Mouse (Mus musculus): ENCODE measurements at regions not wholly inside any gene's neighbourhood (a gene's known extent, or its start where the extent isn't known, plus 50 kb on each side); places are given as distances from the start of the nearest gene placed in this dataset.

- Histone ChIP-seq H3K79me2 (ENCODE audit: control insufficient read depth, insufficient read depth) (no peaks in the 10 kb centered on the region), H3ac (ENCODE audit: control insufficient read depth, insufficient read length) (no peak overlapping the region), H3K27me3 (ENCODE audit: control insufficient read depth, insufficient read depth, insufficient read length) (no peaks in the 10 kb centered on the region), H3K4me2 (ENCODE audit: low read depth) (no peak overlapping the region), H3K4me3 (no peak overlapping the region), H3K36me3 (ENCODE audit: control insufficient read depth, insufficient read depth) (no peaks in the 10 kb centered on the region)
- TF ChIP-seq CEBPB (IDR thresholded peaks at IDR 0.05; ENCODE audit: insufficient read depth, poor library complexity, severe bottlenecking), result no peak
- no peak for TF ChIP-seq MYOG (IDR thresholded peaks at IDR 0.05; ENCODE audit: control insufficient read depth in 1 of 3, insufficient read depth in 1 of 3, insufficient read length in 2 of 3, low read depth in 2 of 3)
- no peak for TF ChIP-seq TCF3 (IDR thresholded peaks at IDR 0.05; ENCODE audit: insufficient read length, low read depth)
- no peak for TF ChIP-seq MAX (IDR thresholded peaks at IDR 0.05; ENCODE audit: low read depth)
- no peak for TF ChIP-seq TCF12 (IDR thresholded peaks at IDR 0.05; ENCODE audit: insufficient read depth, poor library complexity, severe bottlenecking)
- no peak for TF ChIP-seq SRF (IDR thresholded peaks at IDR 0.05; ENCODE audit: control insufficient read depth, insufficient read length, low read depth)
- TF ChIP-seq REST (IDR thresholded peaks at IDR 0.05; ENCODE audit: insufficient read depth, insufficient read length), result no peak
- TF ChIP-seq MYOD1 (IDR thresholded peaks at IDR 0.05; ENCODE audit: control insufficient read depth in 1 of 3, insufficient read length in 2 of 3, low read depth in 2 of 3), result no peak
- no peak for TF ChIP-seq POLR2A (IDR thresholded peaks at IDR 0.05; ENCODE audit: insufficient read length, low read depth)
- no peak for TF ChIP-seq POLR2AphosphoS2 (IDR thresholded peaks at IDR 0.05; ENCODE audit: insufficient read length, low read depth)
- no peak for TF ChIP-seq E2F4 (IDR thresholded peaks at IDR 0.05; ENCODE audit: insufficient read depth)
- no peak for TF ChIP-seq USF1 (IDR thresholded peaks at IDR 0.05; ENCODE audit: low read depth)
Observed at GRCm38 (mm10) chr4:153311574-153311973, 171.0 kb downstream of the Ajap1 start.

- no peaks in the 10 kb centered on the region for H3K36me3 ChIP-seq (ENCODE audit: control insufficient read depth, insufficient read depth)
- H3K27me3 ChIP-seq (ENCODE audit: control insufficient read depth, insufficient read depth, insufficient read length), result no peaks in the 10 kb centered on the region
- H3K4me2 ChIP-seq (ENCODE audit: low read depth), result no peak overlapping the region
- TF ChIP-seq TCF12 (IDR thresholded peaks at IDR 0.05; ENCODE audit: insufficient read depth, poor library complexity, severe bottlenecking) (no peak), POLR2AphosphoS2 (IDR thresholded peaks at IDR 0.05; ENCODE audit: insufficient read length, low read depth) (no peak), MAX (IDR thresholded peaks at IDR 0.05; ENCODE audit: low read depth) (no peak), E2F4 (IDR thresholded peaks at IDR 0.05; ENCODE audit: insufficient read depth) (no peak), MYOG (IDR thresholded peaks at IDR 0.05; ENCODE audit: control insufficient read depth in 1 of 3, insufficient read depth in 1 of 3, insufficient read length in 2 of 3, low read depth in 2 of 3) (no peak), CEBPB (IDR thresholded peaks at IDR 0.05; ENCODE audit: insufficient read depth, poor library complexity, severe bottlenecking) (no peak), TCF3 (IDR thresholded peaks at IDR 0.05; ENCODE audit: insufficient read length, low read depth) (no peak), MYOD1 (IDR thresholded peaks at IDR 0.05; ENCODE audit: control insufficient read depth in 1 of 3, insufficient read length in 2 of 3, low read depth in 2 of 3) (no peak), USF1 (IDR thresholded peaks at IDR 0.05; ENCODE audit: low read depth) (no peak), SRF (IDR thresholded peaks at IDR 0.05; ENCODE audit: control insufficient read depth, insufficient read length, low read depth) (no peak), REST (IDR thresholded peaks at IDR 0.05; ENCODE audit: insufficient read depth, insufficient read length) (no peak), POLR2A (IDR thresholded peaks at IDR 0.05; ENCODE audit: insufficient read length, low read depth) (no peak)
- no peak overlapping the region for H3K4me3 ChIP-seq
- no peaks in the 10 kb centered on the region for H3K79me2 ChIP-seq (ENCODE audit: control insufficient read depth, insufficient read depth)
- no peak overlapping the region for H3ac ChIP-seq (ENCODE audit: control insufficient read depth, insufficient read length)
Observed at GRCm38 (mm10) chr4:153310641-153311040, 172.0 kb downstream of the Ajap1 start.

- no peak overlapping the region for H3K4me2 ChIP-seq (ENCODE audit: low read depth)
- H3K79me2 ChIP-seq (ENCODE audit: control insufficient read depth, insufficient read depth), result no peaks in the 10 kb centered on the region
- H3K27me3 ChIP-seq (ENCODE audit: control insufficient read depth, insufficient read depth, insufficient read length), result no peaks in the 10 kb centered on the region
- H3K4me3 ChIP-seq, result no peak overlapping the region
- H3K36me3 ChIP-seq (ENCODE audit: control insufficient read depth, insufficient read depth), result no peaks in the 10 kb centered on the region
- no peak overlapping the region for H3ac ChIP-seq (ENCODE audit: control insufficient read depth, insufficient read length)
- TF ChIP-seq TCF12 (IDR thresholded peaks at IDR 0.05; ENCODE audit: insufficient read depth, poor library complexity, severe bottlenecking), result no peak
- no peak for TF ChIP-seq USF1 (IDR thresholded peaks at IDR 0.05; ENCODE audit: low read depth)
- TF ChIP-seq REST (IDR thresholded peaks at IDR 0.05; ENCODE audit: insufficient read depth, insufficient read length), result no peak
- TF ChIP-seq POLR2AphosphoS2 (IDR thresholded peaks at IDR 0.05; ENCODE audit: insufficient read length, low read depth), result no peak
- TF ChIP-seq MAX (IDR thresholded peaks at IDR 0.05; ENCODE audit: low read depth), result no peak
- TF ChIP-seq CEBPB (IDR thresholded peaks at IDR 0.05; ENCODE audit: insufficient read depth, poor library complexity, severe bottlenecking), result no peak
- TF ChIP-seq TCF3 (IDR thresholded peaks at IDR 0.05; ENCODE audit: insufficient read length, low read depth), result no peak
- TF ChIP-seq MYOG (IDR thresholded peaks at IDR 0.05; ENCODE audit: control insufficient read depth in 1 of 3, insufficient read depth in 1 of 3, insufficient read length in 2 of 3, low read depth in 2 of 3), result no peak
- no peak for TF ChIP-seq E2F4 (IDR thresholded peaks at IDR 0.05; ENCODE audit: insufficient read depth)
- TF ChIP-seq POLR2A (IDR thresholded peaks at IDR 0.05; ENCODE audit: insufficient read length, low read depth), result no peak
- no peak for TF ChIP-seq SRF (IDR thresholded peaks at IDR 0.05; ENCODE audit: control insufficient read depth, insufficient read length, low read depth)
- TF ChIP-seq MYOD1 (IDR thresholded peaks at IDR 0.05; ENCODE audit: control insufficient read depth in 1 of 3, insufficient read length in 2 of 3, low read depth in 2 of 3), result no peak
Observed at GRCm38 (mm10) chr4:153303521-153303920, 179.1 kb downstream of the Ajap1 start.

- no peak overlapping the region for H3K4me3 ChIP-seq
- H3K27me3 ChIP-seq (ENCODE audit: control insufficient read depth, insufficient read depth, insufficient read length), result no peaks in the 10 kb centered on the region
- no peaks in the 10 kb centered on the region for H3K36me3 ChIP-seq (ENCODE audit: control insufficient read depth, insufficient read depth)
- H3K4me2 ChIP-seq (ENCODE audit: low read depth), result no peak overlapping the region
- H3ac ChIP-seq (ENCODE audit: control insufficient read depth, insufficient read length), result no peak overlapping the region
- H3K79me2 ChIP-seq (ENCODE audit: control insufficient read depth, insufficient read depth), result no peaks in the 10 kb centered on the region
- TF ChIP-seq MYOD1 (IDR thresholded peaks at IDR 0.05; ENCODE audit: control insufficient read depth in 1 of 3, insufficient read length in 2 of 3, low read depth in 2 of 3) (no peak), USF1 (IDR thresholded peaks at IDR 0.05; ENCODE audit: low read depth) (no peak), TCF12 (IDR thresholded peaks at IDR 0.05; ENCODE audit: insufficient read depth, poor library complexity, severe bottlenecking) (no peak), SRF (IDR thresholded peaks at IDR 0.05; ENCODE audit: control insufficient read depth, insufficient read length, low read depth) (no peak), MAX (IDR thresholded peaks at IDR 0.05; ENCODE audit: low read depth) (no peak), POLR2A (IDR thresholded peaks at IDR 0.05; ENCODE audit: insufficient read length, low read depth) (no peak), POLR2AphosphoS2 (IDR thresholded peaks at IDR 0.05; ENCODE audit: insufficient read length, low read depth) (no peak), MYOG (IDR thresholded peaks at IDR 0.05; ENCODE audit: control insufficient read depth in 1 of 3, insufficient read depth in 1 of 3, insufficient read length in 2 of 3, low read depth in 2 of 3) (no peak), REST (IDR thresholded peaks at IDR 0.05; ENCODE audit: insufficient read depth, insufficient read length) (no peak), TCF3 (IDR thresholded peaks at IDR 0.05; ENCODE audit: insufficient read length, low read depth) (no peak), E2F4 (IDR thresholded peaks at IDR 0.05; ENCODE audit: insufficient read depth) (no peak), CEBPB (IDR thresholded peaks at IDR 0.05; ENCODE audit: insufficient read depth, poor library complexity, severe bottlenecking) (no peak)
Observed at GRCm38 (mm10) chr4:153302855-153303254, 179.8 kb downstream of the Ajap1 start.

All from myocyte (in vitro differentiated cells).